Mouse (Mus musculus): Measurements from ENCODE around the gene Olfr1311. TPM values are rescaled to one million over a fixed set of nuclear protein-coding genes. Genes with fewer than 3 reads are reported as not detected.
"Not testable (repeated sequence)": the region's sequence is repeated elsewhere in the genome, so short reads cannot be mapped to it uniquely, and the experiment has no call there.

The Olfr1311 gene
- total RNA-seq (2021), result not detected
- long read RNA-seq, experiment 1, result 0 reads
- long read RNA-seq, experiment 2, result 0 reads

GRCm38 (mm10) chr2:112024312-112024711 is at the start of gene Olfr1311:
Gene Olfr1311, minus strand, starts transcription at chr2:112024412.
- intact Hi-C loops (cut with DNase I), result no loop called here
- DNase-seq, result no peak

- intact Hi-C loops (cut with DNase I), result no loop called here
- DNase-seq, result no peak
Observed at GRCm38 (mm10) chr2:112050138-112050537, 25.9 kb upstream of the Olfr1311 start, which contains the start of gene Olfr1312. Gene Olfr1312, minus strand, starts transcription at chr2:112050238.

- intact Hi-C loops (cut with DNase I); DNase-seq: not testable (repeated sequence)
Observed at GRCm38 (mm10) chr2:112026971-112027370, 2.8 kb upstream of the Olfr1311 start.

- intact Hi-C loops (cut with DNase I), result no loop called here
- no peak for DNase-seq
Observed at GRCm38 (mm10) chr2:112014900-112015299, 9.3 kb downstream of the Olfr1311 start.

- DNase-seq, result no peak
- intact Hi-C loops (cut with DNase I), result no loop called here
Observed at GRCm38 (mm10) chr2:112012608-112013007, 11.6 kb downstream of the Olfr1311 start, which contains the start of gene Olfr1310. Gene Olfr1310, minus strand, starts transcription at chr2:112012708.

- intact Hi-C loops (cut with DNase I), result no loop called here
- no peak for DNase-seq
Observed at GRCm38 (mm10) chr2:111990181-111990580, 34.0 kb downstream of the Olfr1311 start, which contains the start of gene Olfr1309. Gene Olfr1309, minus strand, starts transcription at chr2:111990281.

Other genes with a start within 250 kb of the Olfr1311 start
- not detected for gene Olfr1302, start 247.0 kb downstream of the Olfr1311 start, total RNA-seq (2021)
- gene Olfr1303, start 204.1 kb downstream of the Olfr1311 start, total RNA-seq (2021), result not detected
- gene Olfr1305, start 147.3 kb downstream of the Olfr1311 start, total RNA-seq (2021), result not detected
- not detected for gene Olfr1306, start 108.1 kb downstream of the Olfr1311 start, total RNA-seq (2021)
- not detected for gene Olfr1307, start 75.0 kb downstream of the Olfr1311 start, total RNA-seq (2021)
- not detected for gene Olfr1308, start 59.5 kb downstream of the Olfr1311 start, total RNA-seq (2021)
- not detected for gene Olfr1309, start 34.1 kb downstream of the Olfr1311 start, total RNA-seq (2021)
- not detected for gene Olfr1310, start 11.7 kb downstream of the Olfr1311 start, total RNA-seq (2021)
- not detected for gene Olfr1312, start 25.8 kb upstream of the Olfr1311 start, total RNA-seq (2021)
- not detected for gene Olfr1313, start 53.4 kb upstream of the Olfr1311 start, total RNA-seq (2021)
- gene Olfr1314, start 72.4 kb upstream of the Olfr1311 start, total RNA-seq (2021), result not detected
- not detected for gene Olfr1315-ps1, start 91.0 kb upstream of the Olfr1311 start, total RNA-seq (2021)
- gene Olfr1316, start 110.6 kb upstream of the Olfr1311 start, total RNA-seq (2021), result not detected
- not detected for gene Olfr1317, start 115.9 kb upstream of the Olfr1311 start, total RNA-seq (2021)
- not detected for gene Olfr1318, start 129.8 kb upstream of the Olfr1311 start, total RNA-seq (2021)
- gene Lpcat4, start 215.1 kb upstream of the Olfr1311 start, total RNA-seq (2021), result 1 to 10 TPM in 1 of 2 experiments, under 1 TPM in 1; 0.69 to 1.0 TPM
- gene Nutm1, start 234.9 kb upstream of the Olfr1311 start, total RNA-seq (2021), result not detected
- 10 to 100 TPM; 46.2 to 50.4 TPM for gene Nop10, start 237.5 kb upstream of the Olfr1311 start, total RNA-seq (2021)
- 10 to 100 TPM; 18.5 to 27.1 TPM for gene Slc12a6, start 241.4 kb upstream of the Olfr1311 start, total RNA-seq (2021)
- gene Gm21985, start 241.9 kb upstream of the Olfr1311 start, total RNA-seq (2021), result under 1 TPM in 1 of 2 experiments, not detected in 1; 0.44 TPM

All from gastrocnemius, postnatal 36 days (tissue).